Mouse (Mus musculus): ENCODE measurements around the gene Dhrs1. TPM values are rescaled to one million over a fixed set of nuclear protein-coding genes. Genes with fewer than 3 reads are reported as not detected.
A peak's percentile ranks its signal among the peaks of the same experiment; 100 is the strongest.

The Dhrs1 gene
- polyA plus RNA-seq, 1 experiment from 2014 or later, result 88.4 TPM

DNA sequence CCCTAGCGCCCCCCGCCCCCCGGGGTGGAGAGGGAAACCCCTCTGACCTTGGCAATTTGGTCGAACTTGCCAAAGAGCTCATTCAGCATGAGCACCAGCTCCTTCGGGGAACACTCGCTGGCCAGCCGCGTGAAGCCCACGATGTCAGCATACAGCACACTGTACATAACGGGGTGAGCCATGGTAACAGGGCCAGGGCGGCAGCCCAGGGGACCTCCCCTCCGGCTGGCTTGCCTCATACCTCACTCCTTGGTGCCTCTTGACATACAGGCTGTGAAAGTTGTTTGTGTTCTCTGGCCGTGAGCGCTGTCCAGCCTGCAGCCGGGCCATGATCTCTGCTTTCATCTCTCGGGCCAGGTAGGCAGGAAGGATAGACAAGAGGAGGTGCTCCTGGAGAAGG lies 34.2 kb upstream of the Dhrs1 start:
- Histone ChIP-seq H3K4me1 (peaks cover 34% of the 10 kb centered on the region), H3K4me3 (no peak overlapping the region), H3K27ac (no peak overlapping the region), H3K9ac (no peak overlapping the region), H3K4me2 (no peak overlapping the region), H3K9me3 (no peaks in the 10 kb centered on the region), H3K27me3 (peaks cover 19% of the 10 kb centered on the region; the same call in 1 of the 2 replicates), H3K36me3 (no peaks in the 10 kb centered on the region)
- ATAC-seq (ENCODE audit: borderline replicate concordance, extremely low read depth, low FRiP score, low TSS enrichment), result no peak
- 35% methylated on average over 16 of the region's 16 CpGs for WGBS

DNA sequence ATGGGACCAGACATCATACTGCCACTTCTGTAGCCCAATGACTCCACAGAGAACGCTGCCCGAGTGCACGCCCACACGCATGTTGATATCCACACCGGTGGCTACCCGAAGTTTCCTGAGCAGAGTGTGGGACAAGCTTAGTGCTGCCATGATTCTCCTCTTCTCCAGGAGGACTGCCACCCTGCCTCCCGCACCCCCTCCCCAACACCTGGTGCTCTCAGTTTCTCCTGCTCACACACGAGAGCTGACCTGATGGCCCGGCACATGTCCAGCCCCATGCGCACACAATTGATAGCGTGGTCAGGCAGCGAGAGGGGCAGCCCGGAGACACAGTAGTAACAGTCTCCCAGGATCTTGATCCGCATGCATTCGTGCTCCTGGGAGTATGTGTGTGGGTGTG lies 33.2 kb upstream of the Dhrs1 start:
- H3K36me3 ChIP-seq, result no peaks in the 10 kb centered on the region
- H3K4me2 ChIP-seq, result no peak overlapping the region
- ATAC-seq (ENCODE audit: borderline replicate concordance, extremely low read depth, low FRiP score, low TSS enrichment), result no peak
- WGBS, result 88% methylated on average over 15 of the region's 15 CpGs
- H3K4me3 ChIP-seq, result no peak overlapping the region
- no peak overlapping the region for H3K27ac ChIP-seq
- H3K9me3 ChIP-seq, result no peaks in the 10 kb centered on the region
- H3K9ac ChIP-seq, result no peak overlapping the region
- H3K4me1 ChIP-seq, result peaks cover 34% of the 10 kb centered on the region
- peaks cover 10% of the 10 kb centered on the region; the same call in 1 of the 2 replicates for H3K27me3 ChIP-seq

DNA sequence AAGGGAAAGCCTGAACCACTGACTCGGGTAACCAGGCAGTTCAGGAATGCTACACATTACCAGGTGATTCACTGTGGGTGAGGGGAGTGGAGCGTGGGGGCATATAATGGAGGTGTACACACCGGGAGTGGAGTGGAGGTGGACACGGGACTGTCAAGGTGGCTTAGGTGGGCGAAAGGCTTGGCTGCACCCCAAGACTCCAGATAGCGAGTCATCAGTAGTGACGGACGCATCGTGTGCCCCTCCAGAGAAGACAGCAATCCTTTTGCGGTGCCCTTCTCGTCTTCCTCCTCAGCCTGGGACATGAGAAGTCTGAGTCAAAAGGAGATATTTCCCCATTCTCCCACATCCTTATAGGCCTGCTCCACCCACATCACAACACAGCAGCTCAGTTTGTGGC lies 32.3 kb upstream of the Dhrs1 start:
- no peak overlapping the region for H3K9ac ChIP-seq
- no peak for ATAC-seq (ENCODE audit: borderline replicate concordance, extremely low read depth, low FRiP score, low TSS enrichment)
- H3K27ac ChIP-seq, result no peak overlapping the region
- no peaks in the 10 kb centered on the region for H3K36me3 ChIP-seq
- H3K9me3 ChIP-seq, result no peaks in the 10 kb centered on the region
- no peak overlapping the region for H3K4me3 ChIP-seq
- peaks cover 33% of the 10 kb centered on the region for H3K4me1 ChIP-seq
- no peak overlapping the region for H3K4me2 ChIP-seq
- peaks cover 10% of the 10 kb centered on the region; the same call in 1 of the 2 replicates for H3K27me3 ChIP-seq
- 84% methylated on average over 11 of the region's 11 CpGs for WGBS

DNA sequence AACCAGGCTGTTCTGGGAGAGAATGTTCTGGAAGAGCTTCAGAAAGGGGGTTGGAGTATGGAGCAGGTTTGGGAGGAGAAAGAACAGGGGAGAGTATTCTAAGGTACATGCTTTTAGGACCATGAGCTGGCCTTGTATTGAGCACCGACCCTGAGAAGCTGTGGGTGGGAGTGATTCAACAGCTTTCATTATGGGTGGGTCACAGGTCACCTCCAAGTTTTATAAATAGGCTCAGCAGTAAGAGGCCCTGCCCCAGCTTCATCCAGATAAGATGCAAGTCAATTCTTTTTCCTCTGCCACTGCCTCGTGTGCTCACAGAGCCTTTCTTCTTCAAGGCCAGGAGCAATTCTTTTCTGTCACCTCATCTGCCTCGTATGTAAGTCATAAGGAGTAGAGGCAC lies 31.7 kb upstream of the Dhrs1 start:
- Histone ChIP-seq H3K4me1 (peaks cover 27% of the 10 kb centered on the region), H3K27me3 (peaks cover 9% of the 10 kb centered on the region; the same call in 1 of the 2 replicates), H3K36me3 (no peaks in the 10 kb centered on the region), H3K9ac (no peak overlapping the region), H3K4me2 (no peak overlapping the region), H3K4me3 (no peak overlapping the region), H3K27ac (no peak overlapping the region), H3K9me3 (no peaks in the 10 kb centered on the region)
- no peak for ATAC-seq (ENCODE audit: borderline replicate concordance, extremely low read depth, low FRiP score, low TSS enrichment)
- WGBS, result 13% methylated on average over 3 of the region's 3 CpGs

DNA sequence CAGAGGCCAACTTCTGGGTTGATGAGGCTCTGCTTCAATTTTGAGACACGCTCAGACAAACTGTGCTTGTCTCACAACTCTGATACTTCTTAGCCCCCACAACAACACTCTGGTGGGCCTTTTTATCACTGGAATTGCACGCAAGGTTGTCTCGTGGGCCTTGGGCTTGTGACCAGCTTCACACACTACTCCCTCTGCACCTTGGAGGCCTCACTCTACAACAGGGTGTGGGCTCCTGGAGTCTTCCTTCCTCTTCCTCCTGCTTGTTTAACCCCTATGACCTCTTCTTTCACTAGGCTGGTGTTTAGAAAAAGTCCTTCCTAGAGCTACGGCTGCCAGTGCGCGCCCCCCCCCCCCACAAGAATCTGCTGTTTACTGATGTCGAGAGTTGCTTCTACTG lies 31.2 kb upstream of the Dhrs1 start:
- Histone ChIP-seq H3K4me1 (peaks cover 22% of the 10 kb centered on the region), H3K9ac (no peak overlapping the region), H3K27ac (no peak overlapping the region), H3K4me3 (no peak overlapping the region), H3K9me3 (no peaks in the 10 kb centered on the region), H3K27me3 (peaks cover 4% of the 10 kb centered on the region; the same call in 1 of the 2 replicates), H3K36me3 (no peaks in the 10 kb centered on the region), H3K4me2 (no peak overlapping the region)
- ATAC-seq (ENCODE audit: borderline replicate concordance, extremely low read depth, low FRiP score, low TSS enrichment), result no peak
- WGBS, result 35% methylated on average over 7 of the region's 7 CpGs

DNA sequence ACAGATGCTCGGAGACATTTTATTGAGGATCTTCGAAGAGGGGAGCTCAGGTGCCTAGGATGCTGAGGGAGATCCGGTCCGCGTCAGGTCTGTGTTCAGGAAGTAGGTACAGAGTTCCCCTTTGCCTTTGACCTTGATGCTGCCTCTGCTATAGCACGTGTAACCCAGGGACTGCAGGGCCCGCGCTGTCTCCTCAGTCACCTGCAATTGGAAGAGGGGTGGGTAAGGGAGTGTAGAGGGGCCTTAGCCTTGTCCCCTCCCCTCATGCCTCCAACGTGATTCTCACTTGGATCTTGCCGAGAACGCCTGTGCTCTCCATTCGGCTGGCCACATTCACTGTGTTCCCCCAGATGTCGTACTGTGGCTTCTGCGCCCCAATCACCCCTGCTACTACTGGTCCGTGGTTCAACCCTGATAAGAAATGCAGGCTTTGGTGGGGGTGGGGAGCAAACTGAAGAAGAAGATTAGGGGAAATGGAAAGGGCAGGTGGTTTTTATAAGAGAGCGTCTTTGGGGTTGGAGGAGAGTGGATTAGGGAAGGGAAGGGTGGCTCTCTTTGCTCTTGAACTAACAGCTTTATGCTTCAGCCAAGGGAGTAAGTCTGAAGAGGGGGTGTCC lies 23.7 kb upstream of the Dhrs1 start:
- Histone ChIP-seq H3K36me3 (no peaks in the 10 kb centered on the region), H3K9me3 (no peaks in the 10 kb centered on the region), H3K4me2 (no peak overlapping the region), H3K9ac (no peak overlapping the region), H3K27ac (no peak overlapping the region), H3K4me1 (peaks cover 13% of the 10 kb centered on the region), H3K4me3 (no peak overlapping the region), H3K27me3 (peaks cover 43% of the 10 kb centered on the region)
- 68% methylated on average over 16 of the region's 16 CpGs for WGBS
- ATAC-seq (ENCODE audit: borderline replicate concordance, extremely low read depth, low FRiP score, low TSS enrichment), result no peak

DNA sequence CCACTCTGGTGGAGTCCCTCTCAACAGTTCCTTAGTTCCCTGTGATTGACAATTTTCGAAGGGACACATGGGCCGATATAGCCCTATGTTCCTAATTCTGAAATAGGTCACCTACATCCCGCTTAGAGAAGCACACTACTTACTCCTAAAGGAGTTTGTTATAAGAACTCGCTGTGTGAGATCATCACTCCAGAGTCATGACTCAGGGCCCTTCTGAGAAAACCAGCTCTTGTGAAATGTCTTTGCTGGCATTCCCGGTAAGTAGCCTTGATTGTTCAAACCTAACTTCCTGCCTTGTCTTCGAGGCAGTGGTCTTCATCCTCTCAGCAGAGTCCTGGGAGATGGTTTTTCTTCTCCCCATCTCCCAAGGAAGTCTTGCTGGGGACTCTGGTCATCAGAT lies 23.1 kb upstream of the Dhrs1 start:
- Histone ChIP-seq H3K4me1 (peaks cover 13% of the 10 kb centered on the region), H3K27me3 (peaks cover 47% of the 10 kb centered on the region), H3K4me3 (no peak overlapping the region), H3K4me2 (no peak overlapping the region), H3K9me3 (no peaks in the 10 kb centered on the region), H3K9ac (no peak overlapping the region), H3K36me3 (no peaks in the 10 kb centered on the region), H3K27ac (no peak overlapping the region)
- no peak for ATAC-seq (ENCODE audit: borderline replicate concordance, extremely low read depth, low FRiP score, low TSS enrichment)
- 78% methylated on average over 6 of the region's 6 CpGs for WGBS

DNA sequence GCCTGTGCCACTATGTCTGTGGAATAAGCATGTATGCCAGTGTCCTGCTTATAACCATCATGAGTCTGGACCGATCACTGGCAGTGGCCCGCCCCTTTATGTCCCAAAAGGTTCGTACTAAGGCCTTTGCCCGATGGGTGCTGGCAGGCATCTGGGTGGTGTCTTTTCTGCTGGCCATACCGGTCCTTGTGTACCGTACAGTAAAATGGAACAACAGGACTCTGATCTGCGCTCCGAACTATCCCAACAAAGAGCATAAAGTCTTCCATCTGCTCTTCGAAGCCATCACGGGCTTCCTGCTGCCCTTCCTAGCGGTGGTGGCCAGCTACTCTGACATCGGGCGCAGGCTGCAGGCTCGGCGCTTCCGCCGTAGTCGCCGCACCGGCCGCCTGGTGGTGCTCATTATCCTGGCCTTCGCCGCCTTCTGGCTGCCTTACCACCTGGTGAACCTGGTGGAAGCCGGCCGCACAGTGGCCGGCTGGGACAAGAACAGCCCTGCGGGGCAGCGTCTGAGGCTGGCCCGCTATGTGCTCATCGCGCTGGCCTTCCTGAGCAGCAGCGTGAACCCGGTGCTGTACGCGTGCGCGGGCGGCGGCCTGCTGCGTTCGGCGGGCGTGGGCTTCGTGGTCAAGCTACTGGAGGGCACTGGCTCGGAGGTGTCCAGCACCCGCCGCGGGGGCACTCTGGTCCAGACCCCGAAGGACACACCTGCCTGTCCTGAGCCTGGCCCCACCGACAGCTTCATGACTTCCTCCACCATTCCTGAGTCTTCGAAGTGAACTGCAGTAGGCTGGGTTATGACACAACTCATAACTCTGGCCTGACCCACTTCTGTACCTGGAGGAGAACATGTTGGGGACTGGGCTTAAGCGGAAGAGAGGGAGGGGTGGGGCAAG lies 22.3 kb upstream of the Dhrs1 start:
- Histone ChIP-seq H3K27ac (no peak overlapping the region), H3K4me2 (peak overlapping the region; percentile 77), H3K36me3 (no peaks in the 10 kb centered on the region), H3K4me1 (peaks cover 20% of the 10 kb centered on the region), H3K9me3 (no peaks in the 10 kb centered on the region), H3K9ac (peak overlapping the region; percentile 30), H3K27me3 (peaks cover 47% of the 10 kb centered on the region), H3K4me3 (peak overlapping the region; percentile 37)
- WGBS, result 11% methylated on average over 52 of the region's 52 CpGs
- ATAC-seq (ENCODE audit: borderline replicate concordance, extremely low read depth, low FRiP score, low TSS enrichment), result peak; percentile 39; the same call in 1 of the 2 replicates

DNA sequence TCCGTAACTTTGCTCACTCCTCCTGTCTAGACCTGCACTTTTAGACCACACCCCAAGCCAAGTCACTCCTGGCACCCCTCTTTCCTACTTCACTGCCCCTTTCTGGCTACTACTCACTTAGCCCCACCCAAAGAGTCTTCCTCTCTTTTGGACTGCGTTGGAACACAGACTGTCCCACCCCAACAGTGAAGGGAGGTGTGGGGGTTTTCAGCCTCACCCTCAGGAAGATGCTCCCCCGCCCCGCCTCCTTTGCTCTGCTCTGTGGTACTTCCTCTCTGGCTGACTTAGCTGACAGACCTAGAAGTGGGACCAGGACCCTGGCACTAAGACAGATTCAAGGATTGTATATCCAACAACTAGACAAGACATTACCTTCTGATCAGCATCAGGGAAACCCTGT lies 20.2 kb upstream of the Dhrs1 start, which contains the start of gene Ltb4r1:
Gene Ltb4r1 (plus strand): TSS at position 267 of the 400 bp plus-strand sequence.
- ATAC-seq (ENCODE audit: borderline replicate concordance, extremely low read depth, low FRiP score, low TSS enrichment), result no peak
- Histone ChIP-seq H3K36me3 (no peaks in the 10 kb centered on the region), H3K4me2 (no peak within 1 kb of the TSS), H3K4me3 (no peak within 1 kb of the TSS), H3K9me3 (no peaks in the 10 kb centered on the region), H3K27ac (no peak within 1 kb of the TSS), H3K9ac (no peak within 1 kb of the TSS), H3K4me1 (peaks cover 32% of the 10 kb centered on the region), H3K27me3 (peaks cover 57% of the 10 kb centered on the region)
- WGBS, result 59% methylated on average over 4 of the region's 4 CpGs

DNA sequence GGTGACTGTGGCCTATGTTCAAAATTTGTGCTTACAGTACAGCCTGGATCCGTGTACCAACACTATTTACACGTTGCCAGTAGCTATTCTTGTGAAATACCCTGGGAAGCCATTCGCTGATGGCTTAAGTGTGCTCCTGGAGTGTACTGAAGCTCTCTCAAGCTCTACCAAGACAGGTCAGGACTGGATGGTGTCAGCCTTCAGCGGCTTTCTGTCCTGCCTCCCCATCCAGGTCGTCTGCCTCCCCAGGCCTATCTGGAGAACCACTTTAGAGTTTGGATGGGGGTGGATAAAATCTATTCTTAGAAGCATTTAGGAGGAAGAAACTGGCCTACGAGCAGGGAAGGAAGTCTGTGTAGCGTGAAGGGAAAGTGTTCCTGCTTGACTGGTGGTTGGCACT lies 17.7 kb upstream of the Dhrs1 start:
- 51% methylated on average over 7 of the region's 7 CpGs for WGBS
- Histone ChIP-seq H3K36me3 (no peaks in the 10 kb centered on the region), H3K27me3 (peaks cover 47% of the 10 kb centered on the region), H3K27ac (peak overlapping the region; percentile 45), H3K4me2 (peak overlapping the region; percentile 98), H3K4me1 (peaks cover 37% of the 10 kb centered on the region), H3K9me3 (no peaks in the 10 kb centered on the region), H3K4me3 (no peak overlapping the region), H3K9ac (no peak overlapping the region)
- ATAC-seq (ENCODE audit: borderline replicate concordance, extremely low read depth, low FRiP score, low TSS enrichment), result no peak

DNA sequence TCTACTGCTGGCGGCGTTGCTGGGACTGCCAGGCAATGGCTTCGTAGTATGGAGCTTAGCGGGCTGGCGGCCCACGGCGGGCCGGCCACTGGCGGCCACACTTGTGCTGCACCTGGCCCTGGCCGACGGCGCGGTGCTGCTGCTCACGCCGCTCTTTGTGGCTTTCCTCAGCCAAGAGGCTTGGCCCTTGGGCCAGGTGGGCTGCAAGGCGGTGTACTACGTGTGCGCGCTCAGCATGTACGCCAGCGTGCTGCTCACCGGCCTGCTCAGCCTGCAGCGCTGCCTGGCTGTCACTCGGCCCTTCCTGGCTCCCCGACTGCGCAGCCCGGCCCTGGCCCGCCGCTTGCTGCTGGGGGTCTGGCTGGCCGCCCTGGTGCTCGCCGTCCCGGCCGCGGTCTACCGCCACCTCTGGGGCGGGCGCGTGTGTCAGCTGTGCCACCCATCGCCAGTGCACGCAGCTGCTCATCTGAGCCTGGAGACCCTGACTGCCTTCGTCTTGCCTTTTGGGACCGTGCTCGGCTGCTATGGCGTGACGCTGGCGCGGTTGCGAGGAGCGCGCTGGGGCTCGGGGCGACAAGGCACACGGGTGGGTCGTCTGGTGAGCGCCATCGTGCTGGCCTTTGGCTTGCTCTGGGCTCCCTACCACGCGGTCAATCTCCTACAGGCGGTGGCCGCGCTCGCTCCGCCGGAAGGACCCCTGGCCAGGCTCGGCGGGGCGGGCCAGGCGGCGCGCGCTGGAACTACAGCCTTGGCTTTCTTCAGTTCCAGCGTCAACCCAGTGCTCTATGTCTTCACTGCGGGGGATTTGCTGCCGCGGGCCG lies 16.7 kb upstream of the Dhrs1 start:
- Histone ChIP-seq H3K9me3 (no peaks in the 10 kb centered on the region), H3K4me2 (peak overlapping the region; percentile 98), H3K27me3 (peaks cover 38% of the 10 kb centered on the region), H3K9ac (peak overlapping the region; percentile 78), H3K36me3 (no peaks in the 10 kb centered on the region), H3K4me1 (peaks cover 29% of the 10 kb centered on the region), H3K27ac (peak overlapping the region; percentile 45), H3K4me3 (peak overlapping the region; percentile 54)
- ATAC-seq (ENCODE audit: borderline replicate concordance, extremely low read depth, low FRiP score, low TSS enrichment), result peak; percentile 68
- WGBS, result 2% methylated on average over 69 of the region's 77 CpGs
